Mouse (Mus musculus): ENCODE measurements around the gene Per2.

DNA sequence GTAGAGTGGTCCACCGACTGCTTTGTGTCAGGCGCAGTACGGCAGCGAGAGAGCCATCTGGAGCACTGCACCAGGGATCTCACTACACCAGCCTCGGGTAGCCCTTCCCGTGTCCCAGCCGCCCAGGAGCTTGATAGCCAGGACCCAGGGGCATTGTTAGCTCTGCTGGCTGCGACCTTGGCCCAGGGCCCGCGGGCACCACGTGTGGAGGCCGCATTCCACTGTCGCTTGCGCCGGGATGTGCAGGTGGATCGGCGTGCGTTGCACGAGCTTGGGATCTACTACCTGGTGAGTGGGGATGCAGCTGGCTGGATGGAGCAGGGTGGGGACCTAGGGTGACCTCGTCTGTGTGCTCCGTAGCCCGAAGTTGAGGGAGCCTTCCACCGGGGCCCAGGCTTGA, 89.1 kb downstream of the Per2 start:
- TF ChIP-seq ETS1 (conservative IDR thresholded peaks at IDR 0.05; ENCODE audit: low read depth, low read length), result no peak
- TF ChIP-seq MEF2A (IDR thresholded peaks at IDR 0.05; ENCODE audit: borderline replicate concordance, low read depth, low read length), result no peak
- no peak for TF ChIP-seq CHD2 (IDR thresholded peaks at IDR 0.05; ENCODE audit: low read length)
- TF ChIP-seq EP300 (IDR thresholded peaks at IDR 0.05; ENCODE audit: low read length), result no peak
- no peak for TF ChIP-seq CTCF (conservative IDR thresholded peaks at IDR 0.05 in 1 of 2, IDR thresholded peaks at IDR 0.05 in 1 of 2; ENCODE audit: low read depth in 2 of 2, low read length in 2 of 2)
- TF ChIP-seq BHLHE40 (IDR thresholded peaks at IDR 0.05; ENCODE audit: low read depth, low read length), result no peak
- no peak for TF ChIP-seq TCF12 (IDR thresholded peaks at IDR 0.05; ENCODE audit: low read depth, low read length)
- no peak for TF ChIP-seq NRF1 (IDR thresholded peaks at IDR 0.05; ENCODE audit: low read depth, low read length)
- TF ChIP-seq ZKSCAN1 (IDR thresholded peaks at IDR 0.05; ENCODE audit: borderline replicate concordance, low read depth, low read length), result no peak
- no peak for TF ChIP-seq JUN (IDR thresholded peaks at IDR 0.05; ENCODE audit: insufficient read depth, low read depth, low read length)
- TF ChIP-seq POLR2A (IDR thresholded peaks at IDR 0.05; ENCODE audit: low read depth, low read length), result no peak
- TF ChIP-seq MAFK (IDR thresholded peaks at IDR 0.05; ENCODE audit: insufficient replicate concordance, low read length), result no peak
